Mouse (Mus musculus) neural tube, embryonic 14.5 days (tissue): ENCODE measurements around the gene Cox20. TPM values are rescaled to one million over a fixed set of nuclear protein-coding genes. Genes with fewer than 3 reads are reported as not detected.
"Not testable (repeated sequence)": the region's sequence is repeated elsewhere in the genome, so short reads cannot be mapped to it uniquely, and the experiment has no call there.

ENCODE experiments used
- ATAC-seq: fragments of 200-750 bp; cut with Nextera tagmentation; 2 replicates; pipeline ENCODE4 v1.8.0; 2017; ENCODE audit warnings: low read depth, mild to moderate bottlenecking, moderate TSS enrichment, moderate library complexity
- H3K27ac ChIP-seq: fragments of 300-500 bp; sonication (generic); 2 replicates; pipeline ENCODE4 v1.5.1; 2014; ENCODE audit warnings: low read depth, mild to moderate bottlenecking, control low read depth, low read length, moderate library complexity, mixed read lengths
- H3K27me3 ChIP-seq: fragments of 300-500 bp; sonication (generic); 2 replicates; pipeline ENCODE4 v1.6.1; 2014; ENCODE audit warnings: low read length; ENCODE audit not compliant: control insufficient read depth, insufficient read depth
- H3K36me3 ChIP-seq: fragments of 300-500 bp; sonication (generic); 2 replicates; pipeline ENCODE4 v1.6.1; 2014; ENCODE audit warnings: low read length, mixed read lengths; ENCODE audit not compliant: control insufficient read depth, insufficient read depth
- H3K4me1 ChIP-seq: fragments of 300-500 bp; sonication (generic); 2 replicates; pipeline ENCODE4 v1.6.1; 2014; ENCODE audit warnings: low read length; ENCODE audit not compliant: control insufficient read depth, insufficient read depth
- H3K4me2 ChIP-seq: fragments of 300-500 bp; sonication (generic); 2 replicates; pipeline ENCODE4 v1.6.1; 2014; ENCODE audit warnings: mild to moderate bottlenecking, low read depth, low read length, control low read depth
- H3K4me3 ChIP-seq: fragments of 300-500 bp; sonication (generic); 2 replicates; pipeline ENCODE4 v1.5.1; 2014; ENCODE audit warnings: low read depth, low read length, control low read depth, mixed read lengths
- H3K9ac ChIP-seq: fragments of 300-500 bp; sonication (generic); replicated peaks from 2 replicates; pipeline ENCODE4 v1.6.1; 2014; ENCODE audit warnings: low read depth, mild to moderate bottlenecking, control low read depth, low read length, mixed read lengths
- H3K9me3 ChIP-seq: fragments of 300-500 bp; sonication (generic); 2 replicates; pipeline ENCODE4 v1.6.1; 2016; ENCODE audit warnings: low read length; ENCODE audit not compliant: control insufficient read depth
- WGBS: fragments of 180-500 bp; shearing (Covaris S2); extraction: QIAGEN DNeasy Blood & Tissue Kit; methylation state at CpG from one replicate; pipeline ENCODE4 v1.1.7; 2014; 5-methylcytosine and 5-hydroxymethylcytosine counted together
- polyA plus RNA-seq: library from polyadenylated mRNA; unstranded; fragments of >200 nt; fragmentation: Nextera tagmentation; extraction: Ambion mirVana; gene quantifications from 2 replicates; pipeline ENCODE4 v1.2.1, GENCODE M21; 2014

Gene Cox20
- polyA plus RNA-seq = 105 and 107 TPM in 2 replicates

GRCm38 (mm10) chr1:178318389-178319184 lies at the start of gene Cox20:
Gene Cox20 (plus strand): TSS chr1:178319130.
- Histone ChIP-seq H3K9ac (peak within 1 kb of the TSS; percentile 83), H3K4me2 (peak within 1 kb of the TSS; percentile 94), H3K4me3 (peak within 1 kb of the TSS; percentile 64), H3K27me3 (no peaks in the 10 kb centered on the region), H3K36me3 (peaks cover 18% of the 10 kb centered on the region), H3K9me3 (no peaks in the 10 kb centered on the region), H3K4me1 (peaks cover 26% of the 10 kb centered on the region), H3K27ac (peak within 1 kb of the TSS; percentile 100)
- peak; percentile 95 for ATAC-seq
- WGBS = under 1% methylated on average over 82 of the region's 83 CpGs

DNA sequence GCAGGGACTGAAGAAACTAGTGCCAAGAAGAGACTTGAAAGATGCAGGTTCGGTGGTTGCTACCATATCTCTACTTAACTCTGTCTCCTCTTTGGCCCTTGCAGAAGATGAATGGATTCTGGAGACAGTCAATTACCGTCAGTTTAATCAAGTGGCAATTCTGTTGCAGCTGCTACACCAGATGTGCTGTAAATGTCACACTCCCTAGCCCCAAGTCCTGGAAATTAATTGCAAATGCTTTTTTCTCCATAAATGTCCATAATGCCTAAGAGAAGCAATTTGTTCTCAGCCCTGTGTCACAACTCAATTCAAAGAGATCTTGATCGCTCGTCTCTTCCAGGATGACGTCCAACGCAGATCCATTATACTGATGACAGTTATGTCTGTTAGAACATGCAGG lies 48.3 kb upstream of the Cox20 start:
- Histone ChIP-seq H3K4me2 (no peak overlapping the region), H3K27me3 (no peaks in the 10 kb centered on the region), H3K36me3 (no peaks in the 10 kb centered on the region), H3K9ac (no peak overlapping the region), H3K9me3 (no peaks in the 10 kb centered on the region), H3K4me1 (no peaks in the 10 kb centered on the region), H3K4me3 (no peak overlapping the region), H3K27ac (no peak overlapping the region)
- no peak for ATAC-seq
- WGBS = 39% methylated on average over 6 of the region's 6 CpGs

- Histone ChIP-seq H3K36me3 (no peaks in the 10 kb centered on the region), H3K4me3 (peak overlapping the region; percentile 58; the same call in 1 of the 2 replicates), H3K27me3 (no peaks in the 10 kb centered on the region), H3K4me1 (no peaks in the 10 kb centered on the region), H3K9me3 (no peaks in the 10 kb centered on the region), H3K4me2 (peak overlapping the region; percentile 68), H3K9ac (no peak overlapping the region), H3K27ac (no peak overlapping the region)
- 27% methylated on average over 9 of the region's 9 CpGs for WGBS
- no peak for ATAC-seq
These were observed 43.7 kb upstream of the Cox20 start for GRCm38 (mm10) chr1:178275174-178275730.

DNA sequence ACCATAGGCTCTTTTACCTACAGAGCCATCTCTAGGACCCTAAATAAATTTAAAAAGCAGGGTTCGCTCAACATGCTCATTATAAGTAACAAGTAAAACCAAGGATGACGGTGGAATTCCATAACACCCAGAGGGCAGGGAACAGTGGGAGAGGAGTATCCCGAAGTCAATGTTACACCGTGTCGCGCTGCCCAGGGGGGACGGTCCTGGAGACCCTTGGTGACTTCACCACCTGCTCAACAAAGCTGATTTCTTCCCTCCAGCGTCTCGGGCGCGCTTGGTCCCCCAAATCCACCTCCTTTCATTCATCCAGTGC lies 43.2 kb upstream of the Cox20 start:
- Histone ChIP-seq H3K4me1 (no peaks in the 10 kb centered on the region), H3K9ac (peak overlapping the region; percentile 91), H3K9me3 (no peaks in the 10 kb centered on the region), H3K4me2 (peak overlapping the region; percentile 68), H3K27ac (peak overlapping the region; percentile 83), H3K36me3 (no peaks in the 10 kb centered on the region), H3K4me3 (peak overlapping the region; percentile 58), H3K27me3 (no peaks in the 10 kb centered on the region)
- 7% methylated on average over 11 of the region's 11 CpGs for WGBS
- peak; percentile 71 for ATAC-seq

GRCm38 (mm10) chr1:178276054-178276911 lies 42.6 kb upstream of the Cox20 start:
- peak; percentile 92 for ATAC-seq
- H3K9me3 ChIP-seq = no peaks in the 10 kb centered on the region
- WGBS = under 1% methylated on average over 78 of the region's 87 CpGs
- peak overlapping the region; percentile 83 for H3K27ac ChIP-seq
- H3K4me1 ChIP-seq = no peaks in the 10 kb centered on the region
- no peaks in the 10 kb centered on the region for H3K27me3 ChIP-seq
- H3K4me2 ChIP-seq = peak overlapping the region; percentile 68
- H3K4me3 ChIP-seq = peak overlapping the region; percentile 58
- peak overlapping the region; percentile 91 for H3K9ac ChIP-seq
- H3K36me3 ChIP-seq = no peaks in the 10 kb centered on the region

DNA sequence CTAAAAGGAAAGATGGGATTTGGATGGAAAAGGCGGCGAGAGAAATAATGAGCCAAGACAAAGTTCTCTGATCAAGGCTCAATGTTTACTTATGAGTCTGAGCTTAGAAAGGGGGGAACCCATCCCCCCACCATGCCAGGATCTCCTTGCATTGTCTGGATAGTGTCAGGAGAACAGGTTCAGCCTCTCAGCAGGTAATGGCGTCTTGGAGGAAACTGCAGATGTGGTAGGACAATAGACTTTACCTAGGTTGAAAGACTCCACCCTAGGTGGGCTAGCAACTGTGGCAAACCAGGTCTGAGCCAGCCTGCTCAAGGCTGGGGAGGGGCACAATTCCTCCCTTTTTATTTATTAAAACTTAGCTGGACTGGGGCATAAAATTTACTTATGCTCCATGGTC lies 35.6 kb upstream of the Cox20 start:
- H3K4me1 ChIP-seq, H3K9me3 ChIP-seq, H3K4me2 ChIP-seq, H3K36me3 ChIP-seq, H3K9ac ChIP-seq, H3K4me3 ChIP-seq, H3K27ac ChIP-seq, ATAC-seq, H3K27me3 ChIP-seq: not testable (repeated sequence)
- WGBS = 87% methylated on average over 3 of the region's 3 CpGs

GRCm38 (mm10) chr1:178283946-178284720 lies 34.8 kb upstream of the Cox20 start:
- no peaks in the 10 kb centered on the region for H3K36me3 ChIP-seq
- no peak overlapping the region for H3K4me3 ChIP-seq
- H3K9me3 ChIP-seq = no peaks in the 10 kb centered on the region
- H3K9ac ChIP-seq = no peak overlapping the region
- no peak overlapping the region for H3K4me2 ChIP-seq
- no peak overlapping the region for H3K27ac ChIP-seq
- WGBS = 57% methylated on average over 2 of the region's 2 CpGs
- no peaks in the 10 kb centered on the region for H3K4me1 ChIP-seq
- no peak for ATAC-seq
- H3K27me3 ChIP-seq = no peaks in the 10 kb centered on the region

DNA sequence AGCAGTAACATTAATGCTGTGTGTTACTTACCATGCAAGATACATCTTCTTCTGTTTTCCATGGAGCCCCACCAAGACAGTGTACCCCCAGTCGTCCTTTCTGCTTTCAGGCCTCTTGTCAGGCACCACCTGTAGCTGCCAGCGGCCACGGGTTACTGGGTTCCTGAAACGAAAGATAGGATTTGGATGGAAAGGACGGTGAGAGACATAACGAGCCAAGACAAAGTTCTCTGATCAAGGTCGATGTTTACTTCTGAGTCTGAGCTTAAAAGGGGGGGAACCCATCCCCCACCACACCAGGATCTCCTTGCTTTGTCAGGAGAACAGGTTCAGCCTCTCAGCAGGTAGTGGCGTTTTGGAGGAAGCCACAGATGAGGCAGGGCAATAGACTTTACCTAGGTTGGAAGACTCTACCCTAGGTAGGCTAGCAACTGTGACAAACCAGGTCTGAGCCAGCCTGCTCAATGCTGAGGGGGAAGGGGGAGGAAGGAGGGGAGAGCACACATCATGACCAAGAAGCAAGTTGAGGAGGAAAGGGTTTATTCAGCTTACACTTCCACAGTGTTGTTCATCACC lies 31.2 kb upstream of the Cox20 start:
- no peaks in the 10 kb centered on the region for H3K9me3 ChIP-seq
- no peak for ATAC-seq
- no peak overlapping the region for H3K4me3 ChIP-seq
- H3K27me3 ChIP-seq = no peaks in the 10 kb centered on the region
- H3K27ac ChIP-seq = no peak overlapping the region
- no peaks in the 10 kb centered on the region for H3K4me1 ChIP-seq
- no peak overlapping the region for H3K9ac ChIP-seq
- WGBS = 75% methylated on average over 8 of the region's 8 CpGs
- H3K4me2 ChIP-seq = no peak overlapping the region
- no peaks in the 10 kb centered on the region for H3K36me3 ChIP-seq
